Comparison of ENCODE assay signal across 15 mouse cellular contexts in the genomic region with DNA sequence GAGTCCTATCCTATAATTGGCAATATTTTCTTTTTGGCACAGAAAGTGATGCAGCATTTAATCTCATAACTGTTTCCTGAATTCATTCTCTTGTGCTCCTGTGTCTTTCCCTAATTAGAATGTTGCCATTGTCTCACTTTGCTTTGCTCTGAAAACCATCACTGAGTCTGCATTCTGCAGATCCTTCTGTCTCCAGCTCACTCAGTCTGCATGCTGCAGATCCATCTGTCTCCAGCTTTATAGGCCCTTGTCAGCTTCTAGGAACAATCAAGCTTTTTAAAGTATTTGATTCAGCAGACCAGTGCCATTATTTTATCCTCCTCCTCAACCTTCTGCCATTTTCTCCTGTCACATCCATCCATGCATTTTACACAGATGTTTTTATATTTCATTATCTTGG. TPM values are rescaled to one million over a fixed set of nuclear protein-coding genes. Genes with fewer than 3 reads are reported as not detected.
"Had no signal": no experiment of that assay in that cellular context is flagged by ENCODE, and none has a peak within 500 bp of the region (broad histone marks: within the 10 kb centered on the region; RNA-seq: fewer than 3 reads in every experiment).

No protein-coding gene starts in this region.

- DNase-seq: kidney, adult 8-10 months; kidney, postnatal 10 days; kidney, postnatal 36 days; liver, embryonic 13.5 days; lung, adult 2 months; lung, postnatal 14 days; lung, postnatal 4 days; midbrain, embryonic 14.5 days; thymus, adult 18-20 months; thymus, postnatal 36 days had no signal

- ATAC-seq: intestine, postnatal 0 days had no signal

- H3K4me3 ChIP-seq: kidney, embryonic 15.5 days; left cerebral cortex, adult 2 months; liver, embryonic 13.5 days had no signal

- H3K27ac ChIP-seq: kidney, embryonic 15.5 days; left cerebral cortex, adult 2 months; liver, embryonic 13.5 days had no signal

RNA-seq across cellular contexts. Expression of a gene that starts 35.3 kb away (rescaled TPM):
- total RNA-seq: megakaryocyte progenitor cell, adult 5-6 weeks; megakaryocyte-erythroid progenitor cell, adult 5-6 weeks had no signal
